Mouse (Mus musculus): Measurements from ENCODE around the gene Olfr1006.
"Not testable (repeated sequence)": the region's sequence is repeated elsewhere in the genome, so short reads cannot be mapped to it uniquely, and the experiment has no call there.

Olfr1006 gene

DNA sequence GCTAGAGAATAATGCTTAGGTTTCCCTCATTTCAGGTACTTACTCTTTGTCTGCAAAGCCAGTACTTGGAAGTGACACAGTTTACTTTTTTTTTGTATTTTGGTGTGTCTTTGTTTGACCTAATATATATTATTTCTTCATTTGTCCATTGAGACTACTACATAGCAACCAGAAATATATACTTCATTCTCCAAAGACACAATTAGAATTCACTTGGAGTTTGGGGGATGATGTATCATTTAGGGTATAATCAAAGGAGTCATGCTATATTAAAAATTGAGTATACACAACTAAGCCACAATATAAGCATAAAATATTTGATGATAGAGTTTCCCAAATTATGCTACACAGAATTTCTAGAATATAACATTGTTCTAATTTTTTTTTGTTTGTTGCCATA is at the start of gene Olfr1006:
Gene Olfr1006, minus strand, starts transcription at position 101 of the 400 bp plus-strand sequence.
- DNase-seq, result no peak

DNA sequence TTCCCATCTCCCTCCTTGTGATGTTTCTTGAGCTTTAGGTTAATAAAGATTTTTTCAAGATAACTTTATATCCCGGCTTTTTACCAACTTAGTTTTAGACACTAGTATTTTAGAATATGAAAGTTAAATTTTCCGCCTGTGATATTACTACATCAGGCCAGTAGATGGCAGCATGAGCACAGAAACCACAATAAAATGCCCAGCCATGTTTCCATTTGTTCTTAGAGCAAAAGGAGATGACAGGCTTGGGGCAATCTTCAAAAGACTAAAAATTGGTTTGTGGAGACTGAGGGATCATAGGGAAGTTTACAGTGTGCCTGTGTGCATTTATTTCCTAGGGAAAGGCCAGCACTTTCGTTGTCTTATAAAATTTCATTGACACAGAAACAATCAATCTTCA is 47.2 kb upstream of the Olfr1006 start:
- DNase-seq, result no peak

DNA sequence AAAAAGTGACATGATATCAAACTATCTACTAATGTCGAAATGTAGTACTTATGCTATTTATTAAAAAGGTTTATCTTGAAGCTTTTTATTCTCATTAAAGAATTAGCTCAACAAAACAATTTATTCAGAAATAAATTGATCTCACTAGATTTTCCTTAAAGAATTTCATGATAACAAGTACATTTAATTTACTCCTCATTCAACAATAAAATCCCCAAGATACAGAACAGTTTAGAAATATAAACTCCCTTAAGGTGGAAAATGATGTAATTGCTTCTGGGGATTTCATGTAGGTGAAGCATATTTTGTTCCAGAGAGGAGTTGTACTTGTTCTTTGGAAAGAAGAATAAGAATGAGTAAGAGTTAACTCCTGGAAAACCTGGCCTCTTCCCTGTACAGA is 36.6 kb upstream of the Olfr1006 start, which contains the start of gene Olfr1009:
Gene Olfr1009, plus strand, starts transcription at position 301 of the 400 bp plus-strand sequence.
- DNase-seq, result no peak

DNA sequence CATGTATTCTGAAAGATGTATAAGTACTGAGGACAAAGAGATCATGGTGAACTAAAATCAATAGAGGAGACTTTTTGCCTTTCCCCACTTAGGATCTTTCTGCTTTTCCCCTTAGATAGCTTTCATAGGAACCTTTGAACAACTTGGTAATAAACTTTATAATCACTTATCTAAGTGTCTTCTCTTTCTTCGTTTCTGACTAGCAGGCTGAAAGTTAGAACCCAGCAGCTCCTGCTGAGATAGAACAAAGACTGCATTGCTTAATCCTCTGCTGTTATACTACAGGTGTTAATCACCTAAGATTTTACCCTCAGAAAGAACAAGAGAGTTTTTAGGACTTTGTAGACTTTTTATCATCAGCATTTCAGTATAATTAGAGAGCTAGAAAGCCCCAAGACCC is 32.6 kb upstream of the Olfr1006 start:
- no peak for DNase-seq

DNA sequence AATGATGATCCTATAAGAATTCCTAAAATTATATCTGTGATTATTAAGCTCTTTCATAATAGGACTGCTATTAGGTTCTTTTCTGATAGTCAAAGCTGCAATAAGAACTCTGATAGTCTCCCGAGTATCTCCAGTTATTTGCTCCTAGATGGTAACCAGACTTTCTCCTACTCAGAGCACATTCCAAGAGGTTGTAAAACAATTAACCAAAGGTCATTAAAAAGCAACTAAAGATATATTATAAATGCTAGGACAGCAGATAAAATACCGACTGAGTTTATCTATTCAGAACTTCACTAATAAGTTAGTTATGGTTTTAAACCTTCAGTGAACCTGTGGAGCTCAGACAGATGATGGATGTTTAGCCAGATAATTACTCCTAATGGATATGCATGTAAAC is 32.1 kb upstream of the Olfr1006 start:
- not testable (repeated sequence) for DNase-seq

DNA sequence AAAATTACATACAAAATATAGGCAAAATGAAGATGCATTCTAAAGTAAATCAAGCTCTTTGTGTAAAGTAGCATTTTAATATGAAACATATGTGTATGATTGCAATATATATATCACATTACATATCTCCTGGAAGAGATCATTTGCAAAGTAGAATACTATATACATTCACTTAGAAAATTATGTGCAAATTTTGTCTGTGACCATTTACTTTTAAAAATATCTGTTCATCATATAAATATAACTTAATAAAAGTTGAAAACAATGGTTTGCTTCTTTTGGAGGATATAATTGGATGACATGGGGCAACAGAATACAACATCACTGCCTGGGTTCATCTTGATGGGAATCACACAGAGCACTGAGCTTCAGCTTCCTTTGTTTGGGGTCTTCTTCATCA is 10.6 kb upstream of the Olfr1006 start, which contains the start of gene Olfr1008:
Gene Olfr1008, plus strand, starts transcription at position 301 of the 400 bp plus-strand sequence.
- no peak for DNase-seq

DNA sequence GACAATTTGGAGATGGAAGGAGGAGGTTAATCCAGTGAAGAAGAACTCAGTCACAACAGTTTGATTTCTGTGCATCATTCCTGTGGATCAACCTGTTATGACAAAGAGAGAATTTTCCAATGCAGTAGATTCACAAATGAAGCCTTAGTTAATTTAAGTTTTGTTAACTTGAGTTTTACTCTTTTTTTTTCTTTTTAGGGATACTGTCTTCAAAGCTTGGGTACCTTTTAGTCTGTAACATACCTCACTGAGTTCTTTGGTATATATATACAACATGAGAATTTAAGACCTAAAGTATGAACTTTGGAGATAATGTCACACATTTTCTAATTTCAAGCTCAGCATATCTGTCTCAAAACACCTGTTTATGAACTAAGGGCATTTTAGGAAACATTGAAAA is 14.2 kb downstream of the Olfr1006 start, which contains the start of gene Olfr154:
Gene Olfr154, minus strand, starts transcription at position 101 of the 400 bp plus-strand sequence.
- DNase-seq, result not testable (repeated sequence)

DNA sequence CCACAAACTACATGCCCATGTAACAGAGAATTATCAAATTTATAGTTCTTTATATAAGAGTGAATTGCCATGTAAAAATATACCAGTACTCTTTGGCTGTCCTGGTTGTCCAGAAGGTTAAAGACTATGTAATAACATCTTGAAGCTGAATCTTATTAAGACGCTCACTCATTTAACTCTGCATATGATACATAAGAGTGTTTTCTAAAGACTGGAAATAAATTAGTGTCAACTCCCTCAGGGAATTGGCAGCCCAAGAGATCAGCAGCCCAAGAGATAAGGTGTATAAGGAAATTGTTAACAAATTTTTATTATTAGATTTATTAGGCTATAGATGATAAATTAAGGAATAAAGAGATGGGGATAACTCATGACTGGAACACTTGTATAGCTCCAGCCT is 28.0 kb downstream of the Olfr1006 start, which contains the start of gene Olfr1002:
Gene Olfr1002, minus strand, starts transcription at position 101 of the 400 bp plus-strand sequence.
- no peak for DNase-seq
